Mouse (Mus musculus) CH12.LX (cell line): Measurements from ENCODE around the gene Sh3bgrl2. TPM values are rescaled to one million over a fixed set of nuclear protein-coding genes. Genes with fewer than 3 reads are reported as not detected.
A peak's percentile ranks its signal among the peaks of the same experiment; 100 is the strongest.

Experiments
- DNase-seq: peaks from one replicate; pipeline ENCODE4 v3.0.0-alpha.2; 2013; ENCODE audit errors: extremely low read depth
- H3K27ac ChIP-seq: 2 replicates; pipeline ENCODE4 v1.5.1; 2012; ENCODE audit warnings: low read depth, mild to moderate bottlenecking, control low read depth, moderate library complexity; ENCODE audit not compliant: insufficient read depth
- H3K27me3 ChIP-seq: replicated peaks from 2 replicates; pipeline ENCODE3; 2012; ENCODE audit warnings: inconsistent platforms
- H3K36me3 ChIP-seq, 2 experiments: replicated peaks in 1 of 2; 2 replicates each; pipeline versions ENCODE3 to v1.6.1; 2012; ENCODE audit warnings: inconsistent platforms in 1 of 2, low read length in 1 of 2, mild to moderate bottlenecking in 1 of 2, mixed read lengths in 1 of 2, moderate library complexity in 1 of 2; ENCODE audit not compliant: control insufficient read depth in 1 of 2, insufficient read depth in 1 of 2
- H3K4me1 ChIP-seq, 2 experiments: 2 replicates each; pipeline ENCODE4 v1.6.1; 2012; ENCODE audit warnings: inconsistent platforms in 1 of 2, moderate library complexity in 1 of 2; ENCODE audit not compliant: insufficient read depth in 2 of 2, control insufficient read depth in 1 of 2
- H3K4me2 ChIP-seq: 2 replicates; pipeline ENCODE4 v1.6.1; 2012; ENCODE audit warnings: low read depth, mild to moderate bottlenecking, control low read depth; ENCODE audit not compliant: poor library complexity, insufficient read depth, severe bottlenecking
- H3K4me3 ChIP-seq, 3 experiments: fragments of 150-350 bp in 1 of 3; sonication (generic) in 1 of 3; replicated peaks in 1 of 3; 2 replicates each; pipeline versions ENCODE3 to v1.5.1; 2011 to 2012; ENCODE audit warnings: low read depth in 2 of 3, low read length in 2 of 3, mild to moderate bottlenecking in 2 of 3, moderate library complexity in 2 of 3, control low read depth in 1 of 3, improper control_type of control experiment in 1 of 3, inconsistent platforms in 1 of 3, mixed read lengths in 1 of 3; ENCODE audit not compliant: poor library complexity in 1 of 3
- H3K79me2 ChIP-seq: replicated peaks from 2 replicates; pipeline ENCODE4 v1.6.1; 2012; ENCODE audit warnings: mild to moderate bottlenecking, moderate library complexity; ENCODE audit not compliant: control insufficient read depth, poor library complexity, insufficient read depth, severe bottlenecking; ENCODE audit errors: extremely low read depth
- H3K9ac ChIP-seq: 2 replicates; pipeline ENCODE4 v1.6.1; 2012; ENCODE audit warnings: low read depth, mild to moderate bottlenecking, control low read depth, moderate library complexity; ENCODE audit not compliant: insufficient read depth
- H3K9me3 ChIP-seq: replicated peaks from 2 replicates; pipeline ENCODE3; 2012; ENCODE audit warnings: low read length, inconsistent platforms, mixed read lengths
- BHLHE40 ChIP-seq: IDR thresholded peaks from 2 replicates; pipeline ENCODE4 v1.6.1; 2011; ENCODE audit warnings: mild to moderate bottlenecking, low read depth, low read length, improper control_type of control experiment
- CHD1 ChIP-seq: IDR thresholded peaks from 2 replicates; pipeline ENCODE4 v1.6.1; 2012; ENCODE audit warnings: low read depth, low read length, improper control_type of control experiment, inconsistent platforms
- CHD2 ChIP-seq: IDR thresholded peaks from 2 replicates; pipeline ENCODE4 v1.6.1; 2011; ENCODE audit warnings: low read length, improper control_type of control experiment
- CTCF ChIP-seq, 2 experiments: IDR thresholded peaks in 1 of 2; conservative IDR thresholded peaks in 1 of 2; 2 replicates each; pipeline ENCODE4 v1.5.1; 2011 to 2012; ENCODE audit warnings: low read depth in 2 of 2, low read length in 2 of 2, improper control_type of control experiment in 1 of 2, inconsistent platforms in 1 of 2, mild to moderate bottlenecking in 1 of 2, moderate library complexity in 1 of 2
- E2F4 ChIP-seq: IDR thresholded peaks from 2 replicates; pipeline ENCODE4 v1.6.1; 2011; ENCODE audit warnings: low read depth, low read length, improper control_type of control experiment; ENCODE audit not compliant: insufficient replicate concordance
- ELF1 ChIP-seq: IDR thresholded peaks from 2 replicates; pipeline ENCODE4 v1.6.1; 2014; ENCODE audit warnings: low read depth, mild to moderate bottlenecking, inconsistent platforms, low read length, improper control_type of control experiment
- EP300 ChIP-seq: IDR thresholded peaks from 2 replicates; pipeline ENCODE4 v1.6.1; 2011; ENCODE audit warnings: low read length, improper control_type of control experiment
- GABPA ChIP-seq: IDR thresholded peaks from 2 replicates; pipeline ENCODE4 v1.6.1; 2012; ENCODE audit warnings: low read depth, low read length, improper control_type of control experiment, inconsistent platforms; ENCODE audit not compliant: insufficient replicate concordance
- HCFC1 ChIP-seq: IDR thresholded peaks from 2 replicates; pipeline ENCODE4 v1.6.1; 2012; ENCODE audit warnings: low read depth, mild to moderate bottlenecking, inconsistent platforms, low read length, improper control_type of control experiment
- IRF4 ChIP-seq: IDR thresholded peaks from 2 replicates; pipeline ENCODE4 v1.6.1; 2014; ENCODE audit warnings: low read depth, mild to moderate bottlenecking, inconsistent platforms, low read length, improper control_type of control experiment
- JUN ChIP-seq: IDR thresholded peaks from 2 replicates; pipeline ENCODE4 v1.6.1; 2011; ENCODE audit warnings: low read depth, mild to moderate bottlenecking, low read length, improper control_type of control experiment, moderate library complexity; ENCODE audit not compliant: insufficient read depth
- JUND ChIP-seq: conservative IDR thresholded peaks from 2 replicates; pipeline ENCODE4 v1.6.1; 2011; ENCODE audit warnings: low read depth, low read length, improper control_type of control experiment
- MAFK ChIP-seq: IDR thresholded peaks from 2 replicates; pipeline ENCODE4 v1.6.1; 2011; ENCODE audit warnings: low read length, improper control_type of control experiment; ENCODE audit not compliant: insufficient replicate concordance
- MAX ChIP-seq: IDR thresholded peaks from 2 replicates; pipeline ENCODE4 v1.6.1; 2011; ENCODE audit warnings: low read length, improper control_type of control experiment
- MAZ ChIP-seq: IDR thresholded peaks from 2 replicates; pipeline ENCODE4 v1.6.1; 2012; ENCODE audit warnings: low read depth, mild to moderate bottlenecking, inconsistent platforms, low read length, improper control_type of control experiment, moderate library complexity
- MEF2A ChIP-seq: IDR thresholded peaks from 2 replicates; pipeline ENCODE4 v1.6.1; 2014; ENCODE audit warnings: low read depth, mild to moderate bottlenecking, inconsistent platforms, low read length, improper control_type of control experiment, borderline replicate concordance
- MXI1 ChIP-seq: IDR thresholded peaks from 2 replicates; pipeline ENCODE4 v1.6.1; 2011; ENCODE audit warnings: mild to moderate bottlenecking, low read depth, low read length, improper control_type of control experiment
- NRF1 ChIP-seq: IDR thresholded peaks from 2 replicates; pipeline ENCODE4 v1.6.1; 2014; ENCODE audit warnings: low read depth, mild to moderate bottlenecking, inconsistent platforms, low read length, improper control_type of control experiment, moderate library complexity
- PAX5 ChIP-seq: IDR thresholded peaks from 2 replicates; pipeline ENCODE4 v1.6.1; 2012; ENCODE audit warnings: low read length, inconsistent platforms, mixed read lengths
- SIN3A ChIP-seq: IDR thresholded peaks from 2 replicates; pipeline ENCODE4 v1.6.1; 2012; ENCODE audit warnings: low read length, improper control_type of control experiment, inconsistent platforms
- SMC3 ChIP-seq: IDR thresholded peaks from 2 replicates; pipeline ENCODE4 v1.6.1; 2011; ENCODE audit warnings: low read depth, low read length, improper control_type of control experiment
- TBP ChIP-seq: conservative IDR thresholded peaks from 2 replicates; pipeline ENCODE4 v1.6.1; 2011; ENCODE audit warnings: low read depth, low read length, improper control_type of control experiment
- TCF12 ChIP-seq: IDR thresholded peaks from 2 replicates; pipeline ENCODE4 v1.6.1; 2014; ENCODE audit warnings: low read depth, mild to moderate bottlenecking, inconsistent platforms, low read length, improper control_type of control experiment
- USF1 ChIP-seq: IDR thresholded peaks from 2 replicates; pipeline ENCODE4 v1.6.1; 2014; ENCODE audit warnings: low read depth, mild to moderate bottlenecking, inconsistent platforms, low read length, improper control_type of control experiment
- dilution Hi-C: fragments of 300-500 bp; cut with MboI; formaldehyde crosslinking; loops from 2 replicates; pipeline ENCODE4 v1.14.3; 2020; ENCODE audit warnings: low sequenced_read_pairs; ENCODE audit not compliant: extremely low pct_unique_long_range_greater_than_20kb, extremely low pct_ligation_motif_present
- in situ Hi-C: fragments of 300-500 bp; cut with MboI; formaldehyde crosslinking; loops from 3 replicates; pipeline ENCODE4 v1.14.3; 2019; ENCODE audit warnings: low sequenced_read_pairs, low pct_ligation_motif_present, low pct_unique_long_range_greater_than_20kb, mixed read lengths
- polyA plus RNA-seq: library from polyadenylated mRNA; unstranded; fragments of >175 nt; gene quantifications from 2 replicates; pipeline ENCODE4 v1.2.1, GENCODE M21; 2012; ENCODE audit warnings: low read depth; ENCODE audit not compliant: insufficient read length
- total RNA-seq, 2 experiments: library from RNA; depleted of rRNA; stranded (reverse); fragments of 300-350 nt in 1 of 2; fragments of >200 nt in 1 of 2; gene quantifications; 2 replicates each; pipeline ENCODE4 v1.2.3; 2012 to 2014

Gene Sh3bgrl2
- total and polyA plus RNA-seq, 3 experiments, result 0.04 to 0.27 (median 0.11) TPM

GRCm38 (mm10) chr9:83537921-83538536 lies 10.1 kb upstream of the Sh3bgrl2 start (continued):
- TF ChIP-seq EP300, result 0 out of 2 replicates have a peak, but pooled peaks have one; percentile 37
- no peak for TF ChIP-seq HCFC1
- no peak for TF ChIP-seq MAX
- TF ChIP-seq SIN3A, result no peak
- TF ChIP-seq MXI1, result no peak
- TF ChIP-seq JUND, result no peak; the same call in 1 of the 2 replicates
- TF ChIP-seq MAZ, result no peak
- TF ChIP-seq CTCF (conservative IDR thresholded peaks at IDR 0.05 in 1 of 2, IDR thresholded peaks at IDR 0.05 in 1 of 2; ENCODE audit: low read depth in 2 of 2, low read length in 2 of 2), result no peak
- no peak for TF ChIP-seq JUN
- TF ChIP-seq TCF12, result no peak
- TF ChIP-seq GABPA, result no peak
- TF ChIP-seq NRF1, result no peak

- no peaks in the 10 kb centered on the region for H3K36me3 ChIP-seq
- no peak overlapping the region for H3K4me3 ChIP-seq
- dilution Hi-C loops (no loop called here), in situ Hi-C loops (loop anchor here (5.0 kb wide), 1 partner anchor 32 kb away; no protein-coding TSS in a partner anchor)
- no peak overlapping the region for H3K9ac ChIP-seq
- H3K4me2 ChIP-seq, result no peak overlapping the region
- no peaks in the 10 kb centered on the region for H3K79me2 ChIP-seq
- no peak for TF ChIP-seq HCFC1
- no peak for TF ChIP-seq NRF1
- no peak for TF ChIP-seq TBP
- no peak for TF ChIP-seq ELF1
- H3K27ac ChIP-seq, result no peak overlapping the region
- H3K27me3 ChIP-seq, result no peaks in the 10 kb centered on the region
- peaks cover 0 to 6% of the 10 kb centered on the region in 2 experiments; a peak in 2 of 4 replicates for H3K4me1 ChIP-seq
- DNase-seq, result no peak
- H3K9me3 ChIP-seq, result no peaks in the 10 kb centered on the region
Measured at GRCm38 (mm10) chr9:83539809-83540491, 8.2 kb upstream of the Sh3bgrl2 start.

- in situ Hi-C loops, result no loop called here
- TF ChIP-seq JUND, result no peak
- no peak for TF ChIP-seq CHD2
- no peak for TF ChIP-seq USF1
- TF ChIP-seq BHLHE40, result no peak
- TF ChIP-seq PAX5, result no peak
- TF ChIP-seq MEF2A, result no peak
- TF ChIP-seq SMC3, result no peak
- no peak for TF ChIP-seq IRF4
- TF ChIP-seq EP300, result no peak
- no peak for TF ChIP-seq JUN
- TF ChIP-seq GABPA, result no peak
- no peak for TF ChIP-seq MAFK
- no peak for TF ChIP-seq E2F4
- TF ChIP-seq MXI1, result no peak
- TF ChIP-seq TCF12, result no peak
- no peak for TF ChIP-seq CHD1
- no peaks in the 10 kb centered on the region for H3K27me3 ChIP-seq
Measured at GRCm38 (mm10) chr9:83540492-83540857, 7.7 kb upstream of the Sh3bgrl2 start.

More at GRCm38 (mm10) chr9:83540492-83540857, 7.7 kb upstream of the Sh3bgrl2 start:
- dilution Hi-C loops, result no loop called here
- no peaks in the 10 kb centered on the region for H3K79me2 ChIP-seq
- H3K4me1 ChIP-seq, result peaks cover 0 to 6% of the 10 kb centered on the region in 2 experiments; a peak in 2 of 4 replicates
- no peak overlapping the region for H3K4me3 ChIP-seq
- no peak overlapping the region for H3K9ac ChIP-seq
- H3K27ac ChIP-seq, result no peak overlapping the region
- no peak overlapping the region for H3K4me2 ChIP-seq
- H3K9me3 ChIP-seq, result no peaks in the 10 kb centered on the region
- H3K36me3 ChIP-seq, result no peaks in the 10 kb centered on the region
- no peak for DNase-seq
